Mouse (Mus musculus): ENCODE data around the gene Rpl31.

Rpl31 gene

DNA sequence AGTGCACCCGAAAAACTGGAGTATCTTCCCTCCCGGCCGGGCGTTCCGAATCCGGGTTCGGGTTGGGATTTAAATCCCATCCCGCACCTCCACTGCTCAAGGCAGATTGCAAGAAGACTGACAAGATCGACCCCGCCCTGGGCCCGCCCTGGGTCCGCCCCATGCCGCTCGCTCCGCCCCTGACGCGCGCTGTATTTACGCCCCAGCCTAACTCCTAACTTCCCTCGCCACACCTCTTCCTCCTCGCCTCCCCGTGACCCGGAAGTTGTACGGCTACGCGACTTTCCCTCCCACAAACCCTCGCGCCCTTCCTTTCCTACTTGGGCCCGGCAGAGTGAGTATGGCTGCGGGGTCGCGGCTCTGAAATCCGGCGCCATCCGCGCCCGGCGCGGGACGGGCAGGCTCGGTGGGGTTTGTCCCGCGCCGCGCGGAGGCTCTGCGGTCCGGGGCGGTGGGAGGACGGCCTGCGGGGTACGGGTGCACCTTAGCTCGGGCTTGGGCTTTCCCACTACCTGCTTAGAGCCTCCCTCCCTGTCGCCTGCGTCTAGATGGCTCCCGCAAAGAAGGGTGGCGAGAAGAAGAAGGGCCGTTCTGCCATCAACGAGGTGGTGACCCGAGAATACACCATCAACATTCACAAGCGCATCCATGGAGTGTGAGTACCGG, at the start of gene Rpl31:
Gene Rpl31, plus strand, starts transcription at position 242 of the 666 bp plus-strand sequence.
- peak; percentile 96 for DNase-seq

DNA sequence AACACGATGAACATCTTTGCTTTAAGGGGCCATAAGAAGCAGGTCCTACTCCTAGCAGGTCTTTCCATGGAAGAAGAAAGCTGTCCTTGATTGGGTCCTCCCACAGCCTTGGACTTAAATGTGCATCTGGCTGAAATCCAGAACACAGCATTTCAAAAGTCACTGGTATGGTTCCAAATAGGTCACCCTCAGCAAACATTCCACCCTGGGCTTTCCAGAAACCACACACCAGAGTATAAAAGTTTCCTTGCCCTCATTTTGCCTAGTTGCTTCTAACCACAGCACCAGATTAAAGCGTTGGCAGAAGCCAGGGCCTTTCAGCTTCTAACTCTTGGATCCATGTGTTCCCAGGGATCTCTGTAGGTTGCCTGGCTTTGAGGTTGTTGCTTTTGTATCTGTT, 49.7 kb upstream of the Rpl31 start:
- no peak for DNase-seq

DNA sequence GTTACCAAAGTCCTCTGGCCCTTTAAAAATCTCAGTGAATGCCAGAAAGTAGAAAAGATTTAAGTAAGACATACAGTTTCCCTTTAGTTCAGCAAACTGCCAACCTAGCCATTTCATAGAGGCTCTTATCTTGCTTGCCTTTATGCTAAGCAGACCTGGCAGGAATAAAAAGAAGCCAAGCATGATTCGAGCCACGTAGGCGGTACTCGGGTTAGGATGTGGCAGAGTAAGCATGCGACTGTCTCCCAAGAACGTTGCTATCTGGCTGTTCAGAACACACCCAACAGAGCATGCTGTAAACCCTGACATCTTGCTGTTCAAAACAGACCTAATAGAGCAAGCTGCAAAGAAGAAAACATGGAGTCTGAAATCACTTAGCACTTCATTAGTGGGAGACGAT, 48.8 kb upstream of the Rpl31 start:
- no peak for DNase-seq

DNA sequence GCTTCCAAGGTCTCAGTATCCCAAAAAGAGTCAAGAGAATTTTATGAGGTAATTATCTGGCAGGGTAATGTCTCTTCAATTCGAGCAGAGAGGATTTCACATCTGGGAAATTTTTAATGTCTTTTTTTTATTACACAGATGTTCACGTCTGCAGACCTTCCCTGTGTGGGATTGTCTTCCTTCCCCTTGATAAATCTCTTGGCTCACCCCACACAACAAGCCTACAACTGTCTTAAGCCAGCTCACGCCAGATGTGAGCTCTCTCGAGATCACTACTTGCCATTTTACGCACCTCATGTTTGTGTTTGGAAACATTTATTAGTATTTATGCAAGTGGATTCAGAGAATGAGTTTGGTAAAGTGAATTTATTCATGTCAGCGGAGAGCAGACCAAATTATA, 45.7 kb upstream of the Rpl31 start:
- DNase-seq: no peak

DNA sequence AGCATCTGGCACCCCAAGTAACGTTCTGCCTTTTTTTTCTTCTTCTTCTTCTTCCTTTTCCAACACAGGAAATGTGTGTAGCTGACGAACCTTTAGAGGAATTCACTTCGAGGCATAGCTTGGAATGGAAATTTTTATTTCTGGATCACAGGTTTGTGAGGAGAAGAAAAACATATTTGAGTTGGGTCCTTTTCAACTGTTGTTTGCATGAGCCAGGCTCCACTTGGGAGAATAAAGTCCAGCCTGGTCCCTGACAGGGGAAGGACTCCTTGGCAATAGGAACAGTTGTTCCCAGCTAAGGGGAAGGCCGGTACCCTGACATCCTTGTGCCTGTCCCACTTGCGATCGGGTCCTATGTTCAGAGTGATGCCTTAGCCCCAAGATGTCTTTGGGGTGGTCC, 42.4 kb upstream of the Rpl31 start:
- no peak for DNase-seq

DNA sequence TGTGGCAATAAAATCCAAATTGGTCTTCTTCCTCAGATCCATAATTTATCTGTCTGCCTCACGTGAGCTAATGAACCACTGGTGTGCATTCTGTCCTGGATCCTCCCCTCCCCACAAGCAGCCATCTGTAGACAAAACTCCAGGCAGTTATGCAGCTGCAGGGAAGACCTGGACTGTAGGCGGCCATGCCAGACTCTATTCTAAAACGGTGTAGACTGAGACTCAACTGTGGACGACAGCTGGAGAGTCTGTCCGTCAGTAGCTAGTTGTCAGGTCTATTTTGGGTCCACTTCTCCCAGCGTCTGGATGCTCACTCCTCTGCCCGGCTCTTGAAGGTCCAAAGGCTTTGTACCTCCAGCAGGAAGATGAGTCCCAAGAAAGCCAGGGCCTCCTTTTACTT, 40.1 kb upstream of the Rpl31 start:
- DNase-seq: no peak

DNA sequence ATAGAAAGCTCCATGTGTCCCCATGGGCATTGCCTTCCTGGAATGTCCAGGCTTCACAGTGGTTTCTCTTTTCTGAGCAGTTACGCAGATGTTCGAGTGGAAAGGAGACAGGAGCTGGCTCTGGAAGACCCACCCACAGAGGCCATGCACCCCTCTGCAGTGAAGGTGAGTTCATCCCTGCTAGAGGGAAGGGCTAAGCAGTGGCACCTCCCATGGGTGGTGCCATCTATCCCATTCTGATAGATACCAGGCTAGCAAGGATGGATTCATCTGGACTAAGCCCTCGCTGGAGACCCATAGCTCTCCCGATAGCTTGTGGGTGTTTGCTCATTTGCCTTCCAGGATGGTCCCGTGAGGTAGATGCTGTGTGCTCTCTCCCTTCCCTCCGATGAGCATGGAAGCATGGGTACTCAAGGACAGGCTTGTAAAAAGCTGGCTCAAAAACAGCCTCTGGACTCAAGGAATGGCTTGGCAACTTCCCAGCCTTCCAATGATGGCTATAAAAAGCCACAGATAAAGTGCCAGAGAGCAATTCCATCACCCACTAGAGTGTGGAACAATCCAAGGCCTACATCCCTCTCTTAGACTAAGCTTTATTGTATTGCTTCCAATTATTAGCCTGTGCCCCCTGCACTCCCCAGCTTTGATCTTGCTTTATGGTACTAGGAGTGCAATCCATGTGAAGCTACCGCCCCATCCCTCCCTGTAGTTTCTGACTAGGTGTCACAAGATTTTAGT, 36.6 kb upstream of the Rpl31 start:
- DNase-seq: no peak

DNA sequence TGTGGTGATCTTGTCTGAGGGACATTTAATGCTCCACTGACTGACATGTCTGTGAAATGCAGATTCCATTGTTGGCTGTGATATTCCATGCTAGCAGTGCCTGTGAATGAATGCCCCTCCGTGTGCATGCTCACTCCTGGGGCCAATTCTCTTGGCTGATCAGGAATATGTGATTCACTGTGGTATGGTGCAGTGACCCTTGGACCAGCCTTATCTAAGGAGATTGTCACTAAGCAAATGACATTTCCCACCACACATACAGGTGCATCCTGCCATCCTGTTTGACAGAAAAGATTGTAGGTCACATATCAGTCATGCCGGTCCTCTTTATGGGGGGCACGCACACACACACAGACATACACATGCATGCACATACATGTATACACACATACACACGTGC, 35.2 kb upstream of the Rpl31 start:
- DNase-seq: no peak

DNA sequence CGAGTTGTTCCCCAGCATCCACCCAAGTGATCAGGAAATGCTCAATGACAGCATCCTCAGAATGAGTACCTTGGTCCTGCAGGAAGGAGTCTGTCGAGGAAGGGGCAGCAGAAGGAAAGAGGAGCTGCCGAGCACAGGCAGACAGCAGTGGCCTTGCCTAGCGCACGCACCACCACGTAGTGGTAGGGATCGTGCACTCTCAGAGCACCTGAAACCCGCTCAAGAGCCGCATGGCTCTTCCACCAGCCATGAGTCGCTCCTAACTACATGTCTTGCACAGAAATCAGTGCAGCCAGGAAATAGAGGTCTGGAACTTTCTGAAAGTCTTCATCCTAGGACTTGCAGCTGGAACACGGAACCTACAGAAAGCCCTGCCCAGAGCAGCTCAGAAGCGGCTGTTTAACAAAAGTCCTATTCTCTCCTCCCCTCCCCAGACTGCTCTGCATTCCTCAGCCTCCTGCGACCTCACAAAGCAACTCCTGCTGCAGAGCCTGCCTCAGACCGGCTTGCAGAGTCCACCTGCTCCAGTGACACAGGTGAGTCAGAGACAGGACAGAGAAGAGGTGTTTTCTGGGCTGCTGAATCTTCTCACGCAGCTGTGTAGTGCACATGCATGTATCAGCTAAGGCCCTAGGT, 32.0 kb upstream of the Rpl31 start:
- peak; percentile 25 for DNase-seq

DNA sequence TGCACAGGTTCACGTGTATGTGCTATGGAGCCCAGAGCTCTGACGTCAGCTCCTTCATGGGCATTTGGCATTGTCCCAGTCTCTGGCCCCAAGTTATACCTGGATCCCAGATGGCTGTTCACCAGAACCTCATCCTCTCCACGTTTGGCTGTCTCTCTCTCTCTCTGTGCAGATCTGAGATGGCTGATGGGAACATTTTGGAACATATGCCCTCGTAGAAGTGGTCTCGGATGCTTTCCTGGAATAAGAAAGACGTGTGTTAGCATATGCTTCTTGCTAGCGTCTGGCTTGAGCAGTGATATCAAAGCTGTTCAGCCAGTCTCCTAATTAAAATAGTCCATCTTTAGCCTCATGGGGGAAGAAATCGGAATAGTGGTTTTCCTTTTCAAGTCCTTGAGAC, 30.9 kb upstream of the Rpl31 start:
- DNase-seq: no peak

DNA sequence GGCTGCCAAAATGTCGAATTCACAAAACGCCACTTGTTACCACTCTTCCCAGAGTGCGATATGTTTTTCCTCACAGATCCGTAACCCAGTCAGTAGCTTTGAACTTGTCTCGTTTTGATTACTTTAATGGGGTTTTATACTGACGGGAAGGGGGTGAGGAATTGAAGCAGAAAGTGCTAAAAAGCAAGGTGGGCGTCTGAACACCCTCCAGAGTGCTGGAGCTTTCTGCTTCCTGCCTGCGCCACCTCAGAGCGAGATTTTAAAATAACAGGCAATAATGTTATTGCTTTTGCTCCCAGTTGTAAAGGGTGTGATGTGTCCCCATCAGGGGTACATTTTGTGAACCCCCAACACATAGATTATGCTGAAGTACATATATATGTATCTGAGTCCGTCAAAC, 28.8 kb upstream of the Rpl31 start:
- no peak for DNase-seq

DNA sequence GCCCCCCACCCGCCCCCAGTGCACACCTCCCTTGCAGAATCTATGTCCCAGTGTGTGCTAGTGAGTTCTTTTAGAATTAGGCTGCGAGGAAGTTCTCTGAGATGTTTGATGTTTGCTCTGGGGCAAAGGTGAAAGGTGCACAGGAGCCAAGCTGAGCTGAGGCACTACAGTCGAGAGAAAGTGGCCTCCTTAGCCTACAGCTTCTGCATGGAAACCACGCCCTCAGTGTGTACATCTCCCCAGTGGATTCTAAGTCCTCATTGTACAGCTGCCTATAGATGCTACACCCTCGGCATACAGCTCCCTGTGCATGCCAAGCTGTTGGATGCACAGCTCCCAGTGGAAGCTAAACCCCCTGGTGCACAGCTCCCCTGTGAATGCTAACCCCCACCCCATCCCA, 28.2 kb upstream of the Rpl31 start:
- no peak for DNase-seq

DNA sequence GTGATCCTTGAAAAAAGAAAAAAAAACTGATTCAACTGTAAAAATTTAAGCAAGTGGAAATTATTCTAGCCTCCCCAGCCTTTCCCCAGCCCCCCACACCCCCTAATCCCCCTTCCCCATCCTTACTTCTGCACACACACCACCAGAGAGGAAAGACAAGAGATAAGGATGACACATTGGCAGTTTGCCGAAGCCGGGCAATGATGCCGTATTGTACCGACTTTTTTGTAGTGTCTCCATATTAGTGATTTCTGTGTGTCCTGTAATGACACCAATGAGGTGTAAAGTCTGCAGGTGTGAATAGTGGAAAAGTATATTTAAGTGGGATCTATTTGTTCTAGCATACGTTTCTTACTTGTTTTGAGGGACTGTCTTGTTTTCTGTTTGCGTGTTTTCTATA, 27.5 kb upstream of the Rpl31 start:
- no peak for DNase-seq

DNA sequence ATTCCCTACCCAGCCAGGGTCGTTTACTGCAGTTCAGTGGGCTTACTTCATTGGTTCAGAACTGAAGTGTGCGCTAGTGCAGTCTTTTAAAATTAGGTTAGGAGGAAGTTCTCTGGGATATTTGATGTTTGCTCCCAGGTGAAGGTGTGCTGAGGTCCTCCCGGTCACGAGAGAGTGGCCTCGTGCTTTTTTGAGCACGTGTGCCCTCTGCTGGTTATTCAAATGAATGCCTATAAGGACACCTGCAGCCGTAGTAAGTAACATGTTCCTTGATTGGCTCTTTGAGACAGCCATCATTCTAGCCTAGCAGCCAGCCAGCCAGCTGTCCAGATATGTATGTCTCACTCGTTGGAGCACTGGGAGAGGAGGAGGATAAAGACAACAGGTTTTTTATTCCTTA, 27.0 kb upstream of the Rpl31 start:
- peak; percentile 73 for DNase-seq

DNA sequence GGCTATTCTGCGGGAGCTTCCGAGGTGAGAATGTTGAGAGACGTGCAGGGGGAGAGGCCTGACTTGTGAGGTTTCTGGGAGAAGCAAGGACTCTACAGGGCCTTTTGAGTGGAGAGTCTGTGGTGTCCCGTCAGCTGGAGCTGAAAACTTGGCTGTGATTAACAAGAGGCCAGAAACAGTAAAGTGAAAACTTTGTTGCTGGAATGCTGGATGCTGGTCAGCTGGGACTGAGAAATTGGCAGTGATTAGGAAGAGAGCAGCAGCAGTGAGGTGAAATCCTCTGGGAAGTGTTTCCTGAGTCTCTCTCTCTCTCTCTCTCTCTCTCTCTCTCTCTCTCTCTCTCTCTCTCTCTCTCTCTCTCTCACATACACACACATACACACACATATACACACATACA, 25.8 kb upstream of the Rpl31 start:
- DNase-seq: no peak

DNA sequence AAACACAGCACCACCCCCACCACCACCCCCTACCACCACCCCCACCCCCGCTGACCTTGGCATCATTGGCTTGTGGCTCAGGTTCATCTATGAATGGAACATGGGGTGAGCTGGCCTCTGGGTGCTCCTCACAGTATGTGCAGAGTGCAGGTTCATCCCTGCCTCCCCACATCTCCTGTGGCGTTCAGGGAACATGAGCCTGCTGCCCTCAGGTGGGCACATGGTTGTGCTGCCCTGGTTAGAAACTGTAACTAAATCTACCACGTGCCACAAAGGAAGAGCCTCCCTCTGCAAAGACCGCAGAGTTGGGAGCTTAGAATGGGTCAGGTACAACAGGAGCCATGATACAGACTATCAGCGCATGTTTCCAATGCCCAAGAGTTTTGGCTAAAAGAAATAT, 24.4 kb upstream of the Rpl31 start:
- DNase-seq: no peak

DNA sequence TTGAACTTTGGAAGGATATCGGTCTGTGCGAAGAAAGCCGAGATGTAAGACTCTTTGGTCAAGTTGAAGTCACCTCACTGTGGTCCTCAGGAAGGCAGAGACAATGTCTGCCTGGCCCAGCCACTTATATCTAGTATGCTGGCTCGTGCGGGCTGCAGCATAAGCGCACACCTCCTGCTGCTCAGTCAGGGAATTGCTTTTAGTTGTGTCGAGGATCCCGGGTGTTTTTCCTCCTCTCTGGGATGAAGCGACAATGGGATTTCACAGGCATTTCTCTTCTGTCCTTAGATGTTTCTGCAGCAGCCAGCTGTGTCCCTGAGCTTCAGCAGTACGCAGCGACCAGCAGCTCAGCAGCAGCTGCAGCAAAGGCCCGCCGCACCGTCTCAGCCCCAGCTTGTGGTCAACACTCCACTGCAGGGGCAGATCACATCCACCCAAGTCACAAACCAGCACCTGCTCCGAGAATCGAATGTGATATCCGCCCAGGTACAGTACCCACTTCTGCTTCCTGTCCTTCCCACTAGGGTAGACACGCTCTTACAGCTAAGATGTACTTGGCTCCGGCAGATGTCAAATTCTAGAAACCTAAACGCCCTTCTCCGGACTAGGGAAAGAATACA, 22.6 kb upstream of the Rpl31 start:
- DNase-seq: peak; percentile 45

DNA sequence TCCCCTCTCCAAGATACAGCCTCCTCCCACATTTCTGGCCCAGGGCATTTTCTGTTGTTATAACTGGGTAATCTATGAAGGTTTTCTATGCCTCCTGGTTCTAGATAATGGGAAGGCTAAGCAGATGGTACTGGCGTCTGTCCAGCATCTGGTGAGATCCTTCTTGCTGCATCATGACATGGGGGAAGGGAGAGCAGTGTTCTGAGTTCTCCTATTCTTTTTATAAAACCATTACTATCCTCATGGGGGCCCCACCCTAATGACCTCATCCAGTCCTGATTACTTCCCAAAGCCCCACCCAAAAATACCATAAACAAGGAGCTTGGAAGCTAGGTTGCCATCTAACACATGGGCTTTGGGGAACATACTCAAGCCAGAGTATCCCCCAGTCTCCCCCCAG, 18.6 kb upstream of the Rpl31 start:
- DNase-seq: no peak

DNA sequence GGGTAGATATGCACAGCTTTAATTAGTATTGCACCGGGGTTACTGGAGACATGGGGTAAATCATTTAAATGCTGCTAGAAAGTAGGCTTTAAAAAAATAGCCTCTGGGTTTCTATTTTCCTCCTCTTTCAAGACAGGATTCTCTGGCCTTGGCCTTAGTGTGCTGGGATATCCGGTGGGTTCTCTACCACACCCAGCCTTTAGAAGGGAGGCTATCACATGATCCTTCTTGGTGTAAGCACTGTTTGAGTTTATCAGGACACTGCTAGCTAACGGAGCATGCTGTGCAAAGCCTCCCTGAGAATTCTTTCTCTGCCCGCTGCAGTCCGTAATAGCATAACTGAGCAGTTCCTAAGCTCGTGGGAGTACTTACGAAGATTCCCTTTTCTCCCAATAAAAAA, 18.2 kb upstream of the Rpl31 start:
- DNase-seq: no peak

DNA sequence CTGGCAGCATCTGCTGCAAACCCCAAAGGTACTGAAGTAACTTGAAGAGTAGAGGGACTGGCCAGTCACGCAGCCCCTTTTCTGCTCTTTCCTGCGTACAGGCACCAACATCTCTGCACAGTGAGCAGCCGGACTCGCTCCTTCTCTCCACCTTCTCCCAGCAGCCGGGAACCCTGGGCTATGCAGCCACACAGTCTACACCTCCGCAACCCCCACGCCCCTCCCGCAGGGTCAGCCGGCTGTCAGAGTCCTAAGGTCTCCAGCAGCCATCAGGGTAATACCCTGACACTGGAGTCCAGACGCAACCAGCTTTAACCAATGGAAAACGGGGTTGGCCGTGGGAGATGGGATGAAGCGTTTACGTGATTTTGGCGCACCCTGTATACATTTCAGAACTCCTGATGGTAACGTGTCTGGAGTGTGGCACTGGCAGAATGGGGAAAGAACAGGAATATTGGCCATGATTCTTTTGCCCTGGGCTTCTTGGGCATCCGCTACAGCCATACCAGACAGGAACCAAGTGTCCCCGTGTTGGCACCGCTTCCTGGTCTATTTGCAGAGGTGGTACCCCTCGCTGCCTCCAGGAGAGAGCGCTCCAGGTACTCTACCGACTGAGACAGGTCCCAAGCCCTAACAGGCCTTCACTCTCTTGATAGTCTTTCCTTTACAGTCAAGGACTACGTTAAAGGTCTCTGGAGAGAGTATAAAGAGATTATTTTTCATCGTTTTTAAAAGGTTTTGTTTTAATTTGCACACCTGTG, 5.7 kb upstream of the Rpl31 start:
- peak; percentile 31 for DNase-seq

DNA sequence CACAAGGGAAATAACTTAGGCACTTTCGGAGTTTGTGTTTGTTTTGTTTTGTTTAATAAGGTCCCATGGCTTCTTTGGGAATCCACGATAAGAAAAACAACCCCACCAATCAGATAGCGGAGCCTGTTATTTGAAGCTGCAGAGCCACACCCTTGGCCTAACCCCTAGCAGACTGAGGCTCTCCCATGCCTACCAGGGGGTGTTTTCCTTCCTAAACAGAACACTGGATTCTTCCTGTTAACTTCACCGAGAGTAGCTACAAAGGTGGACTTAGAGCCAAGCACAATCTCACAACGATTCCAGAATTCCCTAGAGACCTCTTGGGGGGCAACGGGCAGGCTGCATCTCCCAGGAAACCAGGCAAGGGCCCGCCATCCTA, 5.1 kb upstream of the Rpl31 start:
- no peak for DNase-seq

DNA sequence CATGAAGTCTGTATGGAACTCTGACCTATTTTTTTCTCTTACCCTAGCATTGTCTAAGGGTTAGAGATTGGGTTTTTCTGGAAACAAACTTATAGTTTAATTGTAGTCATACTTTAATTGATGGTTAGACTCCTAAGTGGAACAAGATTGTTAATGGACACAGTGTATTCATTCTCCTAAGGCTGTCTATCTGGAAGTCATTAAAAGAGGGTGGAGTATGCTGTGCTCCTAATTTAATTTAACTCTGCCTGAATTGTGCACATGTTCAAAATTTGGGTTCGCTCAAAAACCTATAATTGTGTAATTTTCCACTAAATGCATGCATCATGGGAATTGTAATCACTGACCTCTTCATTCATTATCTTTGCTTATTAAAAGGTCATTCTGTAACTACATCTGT, 2.1 kb upstream of the Rpl31 start:
- no peak for DNase-seq

DNA sequence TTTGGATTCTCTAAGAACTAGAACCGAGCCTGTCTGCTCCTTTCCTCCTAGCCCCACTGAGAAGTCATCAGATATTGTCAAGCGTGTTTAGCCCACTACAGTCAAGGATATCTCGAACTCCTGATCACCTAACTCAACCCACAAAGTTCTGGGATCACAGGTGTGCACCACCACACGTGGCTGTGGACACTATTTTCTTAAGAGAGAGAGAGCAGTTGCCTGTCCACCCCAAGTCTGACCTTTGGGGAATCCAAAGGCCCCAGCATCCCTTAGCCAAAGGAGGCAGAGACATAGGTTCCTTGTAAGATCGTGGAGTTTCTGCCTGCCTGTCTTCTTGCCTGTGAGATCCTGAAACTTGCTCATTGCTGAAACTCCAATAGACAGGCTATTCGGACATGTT, 597 bp upstream of the Rpl31 start:
- peak; percentile 24 for DNase-seq
